Mouse (Mus musculus): ENCODE data around the gene Ltn1.

Ltn1 gene

GRCm38 (mm10) chr16:87393813-87394548, 38.4 kb downstream of the Ltn1 start:
- DNase-seq (ENCODE audit: low spot score in 2 of 2) = peak; percentile 36 to 41

GRCm38 (mm10) chr16:87387444-87387977, 44.9 kb downstream of the Ltn1 start:
- no peak for DNase-seq (ENCODE audit: low spot score in 2 of 2)

GRCm38 (mm10) chr16:87384366-87384765, 48.0 kb downstream of the Ltn1 start:
- no peak for DNase-seq (ENCODE audit: low spot score in 2 of 2)

- DNase-seq (ENCODE audit: low spot score in 2 of 2) = no peak
Measured at GRCm38 (mm10) chr16:87382996-87383395, 49.4 kb downstream of the Ltn1 start.

- DNase-seq (ENCODE audit: low spot score in 2 of 2) = no peak
Measured at GRCm38 (mm10) chr16:87366445-87366844, 66.0 kb downstream of the Ltn1 start.

- no peak for DNase-seq (ENCODE audit: low spot score in 2 of 2)
Measured at GRCm38 (mm10) chr16:87366035-87366434, 66.4 kb downstream of the Ltn1 start.

GRCm38 (mm10) chr16:87364231-87364630, 68.2 kb downstream of the Ltn1 start:
- no peak for DNase-seq (ENCODE audit: low spot score in 2 of 2)

- DNase-seq (ENCODE audit: low spot score in 2 of 2) = no peak
Measured at GRCm38 (mm10) chr16:87360096-87360495, 72.3 kb downstream of the Ltn1 start.

- DNase-seq (ENCODE audit: low spot score in 2 of 2) = no peak
Measured at GRCm38 (mm10) chr16:87354748-87355147, 77.7 kb downstream of the Ltn1 start.

- peak; percentile 91 to 92 for DNase-seq (ENCODE audit: low spot score in 2 of 2)
Measured at GRCm38 (mm10) chr16:87354075-87354583, 78.3 kb downstream of the Ltn1 start, which contains the start of gene N6amt1. TSS of gene N6amt1 (plus strand) at chr16:87354185.

GRCm38 (mm10) chr16:87353605-87354004, 78.8 kb downstream of the Ltn1 start:
- DNase-seq (ENCODE audit: low spot score in 2 of 2) = no peak

GRCm38 (mm10) chr16:87351386-87352105, 80.9 kb downstream of the Ltn1 start:
- no peak for DNase-seq (ENCODE audit: low spot score in 2 of 2)

GRCm38 (mm10) chr16:87348133-87348532, 84.3 kb downstream of the Ltn1 start:
- DNase-seq (ENCODE audit: low spot score in 2 of 2) = peak; percentile 35 to 44

- DNase-seq (ENCODE audit: low spot score in 2 of 2) = no peak
Measured at GRCm38 (mm10) chr16:87341043-87341572, 91.3 kb downstream of the Ltn1 start.

GRCm38 (mm10) chr16:87334756-87335155, 97.7 kb downstream of the Ltn1 start:
- DNase-seq (ENCODE audit: low spot score in 2 of 2) = no peak

GRCm38 (mm10) chr16:87329986-87330385, 102.4 kb downstream of the Ltn1 start:
- DNase-seq (ENCODE audit: low spot score in 2 of 2) = no peak
